In genomic region chr1:119335171-119335570, GRCm38 (mm10) we compare ENCODE assay signal across 8 mouse cellular contexts.
"Had no signal": no experiment of that assay in that cellular context is flagged by ENCODE, and none has a peak within 500 bp of the region (broad histone marks: within the 10 kb centered on the region; RNA-seq: fewer than 3 reads in every experiment).

No protein-coding gene starts in this region.

- DNase-seq: lung, adult 18-20 months; lung, embryonic 14.5 days; lung, postnatal 10 days; lung, postnatal 4 days; right cerebral cortex, postnatal 14 days; thymus, adult 2 months; thymus, postnatal 25 days; thymus, postnatal 4 days had no signal
